Mouse (Mus musculus) C2C12 (cell line): Measurements from ENCODE around the gene Il13ra1.

Experiments
- CEBPB ChIP-seq: IDR thresholded peaks from one replicate; pipeline ENCODE4 v1.6.1; 2011; ENCODE audit warnings: low read depth, mild to moderate bottlenecking, control low read depth, moderate library complexity
- CTCF ChIP-seq: IDR thresholded peaks from one replicate; pipeline ENCODE4 v1.5.1; 2011; ENCODE audit not compliant: control insufficient read depth, insufficient read depth, insufficient read length
- FOSL1 ChIP-seq: IDR thresholded peaks from one replicate; pipeline ENCODE4 v1.8.0; 2011; ENCODE audit warnings: mild to moderate bottlenecking, low read length; ENCODE audit not compliant: poor library complexity, insufficient read depth, severe bottlenecking
- MYOG ChIP-seq: IDR thresholded peaks from one replicate; pipeline ENCODE4 v1.6.1; 2011; ENCODE audit not compliant: control insufficient read depth, insufficient read length; ENCODE audit errors: extremely low read depth
- USF1 ChIP-seq: IDR thresholded peaks from one replicate; pipeline ENCODE4 v1.6.1; 2011; ENCODE audit warnings: low read depth, mild to moderate bottlenecking, control low read depth, moderate library complexity

DNA sequence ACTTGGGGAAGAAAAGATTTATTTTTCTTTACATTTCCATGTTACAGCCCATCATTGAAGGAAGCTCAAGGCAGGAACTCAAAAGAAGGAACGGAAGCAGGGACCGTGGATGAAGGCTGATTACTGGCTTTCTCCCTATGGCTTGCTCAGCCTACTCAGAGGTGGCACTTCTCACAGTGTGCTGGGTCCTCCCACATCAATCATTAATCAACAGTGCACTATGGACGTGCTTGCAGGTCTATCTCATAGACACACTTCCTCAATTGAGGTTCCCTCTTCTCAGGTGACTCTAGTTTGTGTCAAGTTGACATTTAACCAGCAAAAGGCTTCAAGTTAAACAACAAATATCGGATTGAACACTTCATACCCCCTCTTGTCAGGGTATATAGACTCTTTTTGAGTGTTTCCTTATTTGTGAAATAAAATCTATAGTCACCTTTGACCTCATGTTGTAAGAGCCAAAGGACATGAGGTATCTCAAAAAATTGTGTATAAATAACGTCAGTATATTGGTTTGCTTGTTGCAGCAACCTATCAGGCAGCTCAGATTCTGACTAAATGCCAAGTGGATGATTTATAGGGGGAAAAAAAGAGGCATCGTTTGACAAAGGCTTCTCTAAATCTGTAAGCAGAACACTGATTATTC, 30.2 kb downstream of the Il13ra1 start:
- no peak for TF ChIP-seq CTCF
- no peak for TF ChIP-seq USF1
- TF ChIP-seq MYOG, result no peak
- no peak for TF ChIP-seq FOSL1
- TF ChIP-seq CEBPB, result no peak
